Mouse (Mus musculus) neural tube, embryonic 13.5 days (tissue): ENCODE data around the gene Sgta. TPM values are rescaled to one million over a fixed set of nuclear protein-coding genes. Genes with fewer than 3 reads are reported as not detected.
"Not testable (repeated sequence)": the region's sequence is repeated elsewhere in the genome, so short reads cannot be mapped to it uniquely, and the experiment has no call there.

Source experiments
- ATAC-seq: fragments of 200-750 bp; cut with Nextera tagmentation; 2 replicates; pipeline ENCODE4 v1.8.0; 2017; ENCODE audit warnings: low read depth, mild to moderate bottlenecking, moderate TSS enrichment, moderate library complexity
- H3K27ac ChIP-seq: fragments of 300-500 bp; sonication (generic); replicated peaks from 2 replicates; pipeline ENCODE4 v1.5.1; 2015; ENCODE audit warnings: moderate library complexity, mild to moderate bottlenecking, inconsistent platforms
- H3K27me3 ChIP-seq: fragments of 300-500 bp; sonication (generic); 2 replicates; pipeline ENCODE4 v1.6.1; 2015; ENCODE audit warnings: mild to moderate bottlenecking, inconsistent platforms
- H3K36me3 ChIP-seq: fragments of 300-500 bp; sonication (generic); 2 replicates; pipeline ENCODE4 v1.6.1; 2015; ENCODE audit warnings: mild to moderate bottlenecking, inconsistent platforms
- H3K4me1 ChIP-seq: fragments of 300-500 bp; sonication (generic); replicated peaks from 2 replicates; pipeline ENCODE4 v1.6.1; 2015; ENCODE audit warnings: inconsistent platforms
- H3K4me2 ChIP-seq: fragments of 300-500 bp; sonication (generic); 2 replicates; pipeline ENCODE4 v1.6.1; 2015; ENCODE audit warnings: inconsistent platforms, mild to moderate bottlenecking, moderate library complexity
- H3K4me3 ChIP-seq: fragments of 300-500 bp; sonication (generic); 2 replicates; pipeline ENCODE4 v1.5.1; 2015; ENCODE audit warnings: mild to moderate bottlenecking, inconsistent platforms
- H3K9ac ChIP-seq: fragments of 300-500 bp; sonication (generic); 2 replicates; pipeline ENCODE4 v1.6.1; 2015; ENCODE audit warnings: moderate library complexity, mild to moderate bottlenecking, inconsistent platforms
- H3K9me3 ChIP-seq: fragments of 300-500 bp; sonication (generic); 2 replicates; pipeline ENCODE4 v1.6.1; 2016; ENCODE audit warnings: inconsistent platforms
- WGBS: fragments of 180-500 bp; shearing (Covaris S2); methylation state at CpG from one replicate; pipeline ENCODE4 v1.1.7; 2015; 5-methylcytosine and 5-hydroxymethylcytosine counted together
- polyA plus RNA-seq: library from polyadenylated mRNA; unstranded; fragments of >200 nt; fragmentation: Nextera tagmentation; extraction: Ambion mirVana; gene quantifications from 2 replicates; pipeline ENCODE4 v1.2.1, GENCODE M21; 2015

Gene Sgta
- polyA plus RNA-seq, 1 experiment from 2014 or later = 286 TPM

GRCm38 (mm10) chr10:81055169-81055568 lies 4.8 kb downstream of the Sgta start:
- no peak overlapping the region for H3K9ac ChIP-seq
- no peak for ATAC-seq
- peaks cover 32% of the 10 kb centered on the region for H3K36me3 ChIP-seq
- H3K27ac ChIP-seq = no peak overlapping the region
- H3K4me3 ChIP-seq = no peak overlapping the region
- H3K27me3 ChIP-seq = no peaks in the 10 kb centered on the region
- H3K4me1 ChIP-seq = peaks cover 37% of the 10 kb centered on the region
- 83% methylated on average over 6 of the region's 6 CpGs for WGBS
- no peaks in the 10 kb centered on the region for H3K9me3 ChIP-seq
- H3K4me2 ChIP-seq = no peak overlapping the region

GRCm38 (mm10) chr10:81052577-81052976 lies 7.4 kb downstream of the Sgta start:
- Histone ChIP-seq H3K4me3 (no peak overlapping the region), H3K36me3 (peaks cover 58% of the 10 kb centered on the region), H3K27me3 (no peaks in the 10 kb centered on the region), H3K4me2 (no peak overlapping the region), H3K27ac (no peak overlapping the region), H3K9me3 (no peaks in the 10 kb centered on the region), H3K4me1 (peaks cover 15% of the 10 kb centered on the region), H3K9ac (no peak overlapping the region)
- ATAC-seq = no peak
- 92% methylated on average over 5 of the region's 5 CpGs for WGBS

GRCm38 (mm10) chr10:81051133-81051532 lies 8.8 kb downstream of the Sgta start:
- Histone ChIP-seq H3K36me3 (peaks cover 68% of the 10 kb centered on the region), H3K4me1 (peaks cover under 1% of the 10 kb centered on the region; the same call in 1 of the 2 replicates), H3K4me2 (no peak overlapping the region), H3K9me3 (no peaks in the 10 kb centered on the region), H3K27me3 (no peaks in the 10 kb centered on the region), H3K4me3 (no peak overlapping the region), H3K27ac (no peak overlapping the region), H3K9ac (no peak overlapping the region)
- ATAC-seq = no peak
- 96% methylated on average over 6 of the region's 6 CpGs for WGBS

GRCm38 (mm10) chr10:81050645-81051044 lies 9.3 kb downstream of the Sgta start:
- Histone ChIP-seq H3K4me2 (no peak overlapping the region), H3K27me3 (no peaks in the 10 kb centered on the region), H3K4me3 (no peak overlapping the region), H3K9me3 (no peaks in the 10 kb centered on the region), H3K9ac (no peak overlapping the region), H3K4me1 (no peaks in the 10 kb centered on the region; the same call in 1 of the 2 replicates), H3K27ac (no peak overlapping the region), H3K36me3 (peaks cover 72% of the 10 kb centered on the region)
- no peak for ATAC-seq
- WGBS = 88% methylated on average over 4 of the region's 4 CpGs

- not testable (repeated sequence) for ATAC-seq, H3K9me3 ChIP-seq, H3K4me2 ChIP-seq, H3K27ac ChIP-seq, H3K9ac ChIP-seq, H3K27me3 ChIP-seq, H3K4me1 ChIP-seq, H3K4me3 ChIP-seq
- H3K36me3 ChIP-seq = peaks cover 81% of the 10 kb centered on the region
- 94% methylated on average over 14 of the region's 14 CpGs for WGBS
Measured at GRCm38 (mm10) chr10:81045246-81045645, 14.7 kb downstream of the Sgta start.

- H3K4me2 ChIP-seq = no peak overlapping the region
- no peak for ATAC-seq
- no peaks in the 10 kb centered on the region for H3K9me3 ChIP-seq
- WGBS = 31% methylated on average over 13 of the region's 13 CpGs
- H3K4me3 ChIP-seq = no peak overlapping the region
- no peaks in the 10 kb centered on the region for H3K27me3 ChIP-seq
- no peak overlapping the region for H3K27ac ChIP-seq
- no peak overlapping the region for H3K9ac ChIP-seq
- H3K36me3 ChIP-seq = peaks cover 45% of the 10 kb centered on the region
- H3K4me1 ChIP-seq = peaks cover 8% of the 10 kb centered on the region
Measured at GRCm38 (mm10) chr10:81041458-81042175, 18.4 kb downstream of the Sgta start.

GRCm38 (mm10) chr10:81036988-81037580 lies 22.9 kb downstream of the Sgta start, which contains the start of gene Slc39a3:
Slc39a3 (minus strand) TSS chr10:81037426.
- peaks cover 36% of the 10 kb centered on the region for H3K4me1 ChIP-seq
- no peaks in the 10 kb centered on the region for H3K27me3 ChIP-seq
- ATAC-seq = peak; percentile 98
- under 1% methylated on average over 35 of the region's 35 CpGs for WGBS
- peaks cover 22% of the 10 kb centered on the region for H3K36me3 ChIP-seq
- H3K4me2 ChIP-seq = peak within 1 kb of the TSS; percentile 58
- H3K27ac ChIP-seq = peak within 1 kb of the TSS; percentile 30; the same call in 1 of the 2 replicates
- H3K9ac ChIP-seq = peak within 1 kb of the TSS; percentile 76
- H3K9me3 ChIP-seq = no peaks in the 10 kb centered on the region
- H3K4me3 ChIP-seq = peak within 1 kb of the TSS; percentile 67

GRCm38 (mm10) chr10:81036251-81036650 lies 23.7 kb downstream of the Sgta start:
- Histone ChIP-seq H3K27ac (no peak overlapping the region), H3K9ac (no peak overlapping the region), H3K36me3 (peaks cover 29% of the 10 kb centered on the region), H3K9me3 (no peaks in the 10 kb centered on the region), H3K4me3 (no peak overlapping the region), H3K4me1 (peaks cover 34% of the 10 kb centered on the region), H3K27me3 (no peaks in the 10 kb centered on the region), H3K4me2 (no peak overlapping the region)
- WGBS = 79% methylated on average over 7 of the region's 7 CpGs
- no peak for ATAC-seq

GRCm38 (mm10) chr10:81033586-81033985 lies 26.4 kb downstream of the Sgta start:
- WGBS = 82% methylated on average over 10 of the region's 10 CpGs

GRCm38 (mm10) chr10:81029031-81029430 lies 30.9 kb downstream of the Sgta start:
- Histone ChIP-seq H3K4me3 (no peak overlapping the region), H3K9me3 (no peaks in the 10 kb centered on the region), H3K36me3 (peaks cover 43% of the 10 kb centered on the region), H3K4me2 (no peak overlapping the region), H3K4me1 (peaks cover 32% of the 10 kb centered on the region), H3K27ac (no peak overlapping the region), H3K9ac (0 out of 2 replicates have a peak overlapping the region, but pooled peaks have one; percentile 1), H3K27me3 (peaks cover 19% of the 10 kb centered on the region)
- no peak for ATAC-seq
- WGBS = 64% methylated on average over 10 of the region's 10 CpGs

More at GRCm38 (mm10) chr10:81033586-81033985, 26.4 kb downstream of the Sgta start:
- no peaks in the 10 kb centered on the region for H3K27me3 ChIP-seq
- H3K4me2 ChIP-seq = no peak overlapping the region
- peaks cover 43% of the 10 kb centered on the region for H3K4me1 ChIP-seq
- H3K9me3 ChIP-seq = no peaks in the 10 kb centered on the region
- no peak for ATAC-seq
- H3K4me3 ChIP-seq = no peak overlapping the region
- peaks cover 46% of the 10 kb centered on the region for H3K36me3 ChIP-seq
- no peak overlapping the region for H3K9ac ChIP-seq
- H3K27ac ChIP-seq = no peak overlapping the region

- no peak for ATAC-seq
- H3K9ac ChIP-seq = no peak overlapping the region
- peaks cover 26% of the 10 kb centered on the region for H3K27me3 ChIP-seq
- H3K36me3 ChIP-seq = peaks cover 35% of the 10 kb centered on the region
- no peak overlapping the region for H3K4me2 ChIP-seq
- H3K9me3 ChIP-seq = no peaks in the 10 kb centered on the region
- peaks cover 27% of the 10 kb centered on the region for H3K4me1 ChIP-seq
- H3K4me3 ChIP-seq = no peak overlapping the region
- H3K27ac ChIP-seq = no peak overlapping the region
Measured at GRCm38 (mm10) chr10:81028219-81028618, 31.8 kb downstream of the Sgta start.

- H3K4me1 ChIP-seq = peaks cover 29% of the 10 kb centered on the region
- peaks cover 26% of the 10 kb centered on the region for H3K36me3 ChIP-seq
- no peaks in the 10 kb centered on the region for H3K9me3 ChIP-seq
- no peak overlapping the region for H3K4me2 ChIP-seq
- 0 out of 2 replicates have a peak overlapping the region, but pooled peaks have one; percentile 12 for H3K9ac ChIP-seq
- ATAC-seq = no peak
- peaks cover 32% of the 10 kb centered on the region for H3K27me3 ChIP-seq
- no peak overlapping the region for H3K27ac ChIP-seq
- H3K4me3 ChIP-seq = no peak overlapping the region
- whole genome bisulfite sequencing = 67% methylated on average over 4 of the region's 4 CpGs
Measured at GRCm38 (mm10) chr10:81027331-81027730, 32.6 kb downstream of the Sgta start.
